Mouse (Mus musculus) C2C12 (cell line): ENCODE results near the gene Hebp1. TPM values are rescaled to one million over a fixed set of nuclear protein-coding genes. Genes with fewer than 3 reads are reported as not detected.

Experiments
- H3K27me3 ChIP-seq: one replicate; pipeline ENCODE4 v1.6.1; 2011; ENCODE audit not compliant: control insufficient read depth, insufficient read depth, insufficient read length
- H3K36me3 ChIP-seq: one replicate; pipeline ENCODE4 v1.6.1; 2011; ENCODE audit not compliant: control insufficient read depth, insufficient read depth
- H3K4me3 ChIP-seq: one replicate; pipeline ENCODE4 v1.5.1; 2011; ENCODE audit warnings: mild to moderate bottlenecking, control low read depth; ENCODE audit not compliant: poor library complexity, insufficient read depth, severe bottlenecking
- H3K79me2 ChIP-seq: one replicate; pipeline ENCODE4 v1.6.1; 2011; ENCODE audit not compliant: control insufficient read depth, insufficient read depth
- H3K79me3 ChIP-seq: one replicate; pipeline ENCODE4 v1.6.1; 2011; ENCODE audit warnings: low read depth, control low read depth
- H3ac ChIP-seq: one replicate; pipeline ENCODE3; 2011; ENCODE audit warnings: low read depth; ENCODE audit not compliant: control insufficient read depth, insufficient read length
- CEBPB ChIP-seq: IDR thresholded peaks from one replicate; pipeline ENCODE4 v1.6.1; 2011; ENCODE audit warnings: low read depth, mild to moderate bottlenecking, control low read depth, moderate library complexity
- CTCF ChIP-seq: IDR thresholded peaks from one replicate; pipeline ENCODE4 v1.5.1; 2011; ENCODE audit not compliant: control insufficient read depth, insufficient read depth, insufficient read length
- FOSL1 ChIP-seq: IDR thresholded peaks from one replicate; pipeline ENCODE4 v1.8.0; 2011; ENCODE audit warnings: mild to moderate bottlenecking, low read length; ENCODE audit not compliant: poor library complexity, insufficient read depth, severe bottlenecking
- MAX ChIP-seq: IDR thresholded peaks from one replicate; pipeline ENCODE4 v1.6.1; 2011; ENCODE audit warnings: mild to moderate bottlenecking, control low read depth
- MYOD1 ChIP-seq: IDR thresholded peaks from one replicate; pipeline ENCODE4 v1.6.1; 2011; ENCODE audit warnings: low read depth; ENCODE audit not compliant: control insufficient read depth, insufficient read length
- MYOG ChIP-seq: IDR thresholded peaks from one replicate; pipeline ENCODE4 v1.6.1; 2011; ENCODE audit not compliant: control insufficient read depth, insufficient read length; ENCODE audit errors: extremely low read depth
- USF1 ChIP-seq: IDR thresholded peaks from one replicate; pipeline ENCODE4 v1.6.1; 2011; ENCODE audit warnings: low read depth, mild to moderate bottlenecking, control low read depth, moderate library complexity
- polyA plus RNA-seq: library from polyadenylated mRNA; unstranded; fragments of >200 nt; fragmentation: generic; extraction: Trizol; gene quantifications from one replicate; pipeline ENCODE4 v1.2.1, GENCODE M21; 2012; ENCODE audit warnings: missing spikeins

The Hebp1 gene
- polyA plus RNA-seq, 1 experiment, result 18.4 TPM

DNA sequence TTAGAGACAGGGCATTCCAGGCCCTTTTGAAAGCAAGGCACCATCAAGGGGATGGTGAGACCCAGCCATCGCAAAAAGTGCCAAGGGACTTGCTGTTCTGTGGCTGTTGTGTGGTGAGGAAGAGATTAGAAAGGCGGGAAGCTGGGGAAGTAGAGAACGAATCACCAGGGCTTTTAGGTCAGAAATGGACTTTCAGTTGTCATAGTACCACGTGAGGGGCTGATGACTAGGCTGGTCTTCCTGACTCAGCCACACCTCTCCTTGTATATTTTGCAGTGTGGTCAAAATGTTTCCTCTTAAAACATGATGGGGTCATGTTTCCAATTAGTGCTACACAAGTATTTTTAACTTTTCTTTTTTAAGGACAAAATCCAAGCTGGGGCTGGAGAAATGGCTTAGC, 62.1 kb downstream of the Hebp1 start:
- H3K27me3 ChIP-seq, result no peaks in the 10 kb centered on the region
- no peaks in the 10 kb centered on the region for H3K79me2 ChIP-seq
- H3K79me3 ChIP-seq, result no peaks in the 10 kb centered on the region
- no peaks in the 10 kb centered on the region for H3K36me3 ChIP-seq
- no peak for TF ChIP-seq CTCF
- TF ChIP-seq FOSL1, result no peak
- TF ChIP-seq MYOG, result no peak
- no peak for TF ChIP-seq MYOD1
- TF ChIP-seq USF1, result no peak
- TF ChIP-seq MAX, result no peak
- TF ChIP-seq CEBPB, result no peak
- no peak overlapping the region for H3ac ChIP-seq
- no peak overlapping the region for H3K4me3 ChIP-seq

DNA sequence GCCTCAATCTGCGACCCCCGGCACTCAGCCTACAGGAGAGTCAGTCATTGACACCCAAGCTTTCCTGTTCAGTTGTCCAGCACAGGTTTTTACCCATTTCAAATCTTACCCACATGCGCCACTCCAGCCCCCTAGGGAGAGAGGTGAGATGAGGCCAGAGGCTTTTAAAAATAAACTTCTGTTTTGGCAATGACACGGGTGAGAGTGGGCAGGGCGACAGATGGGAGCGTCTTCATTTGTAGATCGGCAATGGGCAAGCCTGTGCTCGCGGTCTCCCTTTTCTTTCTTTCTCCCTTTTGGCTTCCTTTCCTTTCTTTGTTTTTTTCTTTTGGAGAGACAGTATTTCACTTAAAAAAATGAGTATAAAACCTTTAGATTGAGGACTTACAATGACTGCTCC, 64.3 kb downstream of the Hebp1 start:
- Histone ChIP-seq H3K27me3 (no peaks in the 10 kb centered on the region), H3K36me3 (no peaks in the 10 kb centered on the region), H3ac (no peak overlapping the region), H3K79me2 (no peaks in the 10 kb centered on the region), H3K4me3 (no peak overlapping the region), H3K79me3 (no peaks in the 10 kb centered on the region)
- no peak for TF ChIP-seq USF1
- TF ChIP-seq MYOG, result no peak
- TF ChIP-seq FOSL1, result no peak
- TF ChIP-seq MYOD1, result no peak

DNA sequence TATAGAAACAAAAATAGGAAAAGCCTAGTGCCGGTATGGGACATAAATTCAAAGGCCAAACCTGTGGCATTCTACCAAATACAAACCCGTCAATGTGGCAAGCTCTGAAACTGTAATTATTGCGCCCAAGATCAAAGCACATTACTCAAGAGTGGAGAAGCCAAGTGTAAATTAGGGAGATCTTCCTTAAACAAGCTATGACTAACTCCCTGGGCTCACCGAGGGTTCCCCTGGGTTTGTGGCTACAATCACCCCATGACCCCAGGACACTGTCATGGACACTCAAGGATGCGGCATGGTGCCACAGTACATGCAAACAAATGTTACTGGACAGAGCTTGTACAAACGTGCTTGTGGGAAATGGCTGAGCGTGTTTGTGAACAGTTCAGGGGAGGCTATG, 64.7 kb downstream of the Hebp1 start:
- H3K27me3 ChIP-seq, result no peaks in the 10 kb centered on the region
- no peak overlapping the region for H3K4me3 ChIP-seq
- no peaks in the 10 kb centered on the region for H3K79me2 ChIP-seq
- no peaks in the 10 kb centered on the region for H3K36me3 ChIP-seq
- TF ChIP-seq FOSL1, result no peak
- TF ChIP-seq CEBPB, result no peak
- TF ChIP-seq MYOG, result no peak
- TF ChIP-seq USF1, result no peak
- no peak for TF ChIP-seq MAX
- no peak for TF ChIP-seq MYOD1
- no peak for TF ChIP-seq CTCF
- H3ac ChIP-seq, result no peak overlapping the region
- H3K79me3 ChIP-seq, result no peaks in the 10 kb centered on the region

DNA sequence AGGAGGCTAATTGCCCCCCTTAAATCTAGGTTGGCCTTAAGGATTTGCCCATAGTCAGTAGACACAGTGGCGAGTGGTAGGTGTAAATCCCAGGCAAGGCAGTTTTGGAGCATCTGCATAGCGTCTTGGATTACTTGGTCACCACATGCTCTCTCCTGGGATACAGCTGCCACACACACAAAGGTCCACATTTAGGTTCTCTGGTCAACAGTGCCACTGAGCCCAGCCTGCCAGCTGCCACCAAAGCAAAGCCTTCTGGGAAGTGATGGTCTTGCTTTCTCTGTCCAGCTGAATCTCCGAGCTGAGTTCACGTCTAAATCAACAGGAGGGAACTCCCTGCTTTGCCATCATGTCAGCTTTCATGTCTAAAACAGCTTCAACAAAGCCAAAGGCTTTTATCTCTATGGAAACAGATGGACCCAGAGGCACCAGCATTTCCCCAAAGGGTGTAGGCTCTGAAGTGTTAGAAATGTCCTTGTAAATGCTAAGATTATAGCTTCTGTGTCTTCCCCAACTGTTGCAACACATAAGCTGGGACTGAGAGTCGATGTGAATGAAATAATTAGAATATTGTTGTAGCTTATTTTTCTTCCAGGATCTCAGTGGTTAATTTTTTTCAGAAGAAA, 73.0 kb downstream of the Hebp1 start:
- no peak overlapping the region for H3ac ChIP-seq
- TF ChIP-seq MYOG, result no peak
- no peak for TF ChIP-seq USF1
- no peak for TF ChIP-seq MYOD1
- no peak overlapping the region for H3K4me3 ChIP-seq
- no peaks in the 10 kb centered on the region for H3K79me2 ChIP-seq
- no peaks in the 10 kb centered on the region for H3K36me3 ChIP-seq
- H3K27me3 ChIP-seq, result no peaks in the 10 kb centered on the region
- H3K79me3 ChIP-seq, result no peaks in the 10 kb centered on the region

DNA sequence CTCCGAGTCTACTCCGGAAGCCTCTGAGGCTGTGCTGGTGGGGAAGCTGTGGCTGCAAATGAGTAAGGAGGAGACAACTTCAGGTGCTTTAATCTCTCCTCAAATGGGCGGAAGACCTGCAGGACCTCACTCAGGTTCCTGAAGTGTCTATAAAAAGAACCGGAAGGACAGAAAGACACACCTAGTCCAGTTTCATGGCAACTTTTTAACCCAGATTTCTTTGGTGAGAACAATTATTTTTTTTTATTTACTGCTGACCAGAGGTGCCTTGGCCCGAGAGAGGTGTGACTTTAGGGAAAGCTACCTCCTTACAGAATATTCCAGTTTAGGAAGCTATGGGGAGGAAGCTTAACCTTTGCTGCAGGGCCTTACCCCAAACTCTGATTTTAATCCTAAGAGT, 79.6 kb downstream of the Hebp1 start, which contains the start of gene Gprc5d:
Gprc5d (minus strand) TSS at position 101 of the 400 bp plus-strand sequence.
- Histone ChIP-seq H3K27me3 (no peaks in the 10 kb centered on the region), H3K4me3 (no peak within 1 kb of the TSS), H3K36me3 (no peaks in the 10 kb centered on the region), H3K79me2 (no peaks in the 10 kb centered on the region), H3ac (no peak within 1 kb of the TSS), H3K79me3 (no peaks in the 10 kb centered on the region)
- TF ChIP-seq USF1 (no peak), FOSL1 (no peak), MAX (no peak), MYOD1 (no peak), CEBPB (no peak), CTCF (no peak), MYOG (no peak)

DNA sequence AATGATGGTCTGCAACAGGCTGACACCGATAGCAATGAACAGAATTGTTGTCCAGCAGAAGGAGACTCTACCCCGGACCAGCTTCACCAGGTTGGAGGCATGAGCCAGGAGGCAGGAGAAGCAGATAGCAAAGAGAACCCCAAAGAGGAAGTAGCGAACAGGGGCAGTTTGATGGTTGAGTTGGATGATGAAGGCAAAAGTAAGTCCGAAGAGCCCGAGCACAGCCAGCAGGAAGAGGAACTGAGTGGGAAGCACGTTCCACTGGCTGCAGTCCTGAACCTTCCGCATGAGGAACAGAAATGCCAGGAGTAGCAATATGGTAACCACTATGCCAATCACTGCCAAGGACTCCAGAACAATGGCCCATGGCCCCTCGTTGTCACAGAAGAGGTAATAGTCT, 81.3 kb downstream of the Hebp1 start:
- Histone ChIP-seq H3ac (no peak overlapping the region), H3K36me3 (no peaks in the 10 kb centered on the region)
- no peak for TF ChIP-seq MYOG
- TF ChIP-seq CEBPB, result no peak
- TF ChIP-seq MAX, result no peak
- TF ChIP-seq FOSL1, result no peak
- TF ChIP-seq USF1, result no peak
- TF ChIP-seq CTCF, result no peak
- TF ChIP-seq MYOD1, result no peak

More for the DNA sequence above, 81.3 kb downstream of the Hebp1 start:
- H3K4me3 ChIP-seq, result no peak overlapping the region
- H3K27me3 ChIP-seq, result no peaks in the 10 kb centered on the region
- H3K79me3 ChIP-seq, result no peaks in the 10 kb centered on the region
- H3K79me2 ChIP-seq, result no peaks in the 10 kb centered on the region
